Mouse (Mus musculus): ENCODE results near the gene Thumpd3. TPM values are rescaled to one million over a fixed set of nuclear protein-coding genes. Genes with fewer than 3 reads are reported as not detected.

The Thumpd3 gene
- polyA plus RNA-seq (2015; fragmentation: Nextera tagmentation; extraction: Ambion mirVana): 48.7 and 52.0 TPM in 2 replicates

GRCm38 (mm10) chr6:113046041-113046975 is at the start of gene Thumpd3:
TSS of gene Thumpd3 (plus strand) at chr6:113046225.
- Histone ChIP-seq H3K9ac (ENCODE audit: low read depth, low read length) (peak within 1 kb of the TSS; percentile 79), H3K27ac (ENCODE audit: low read depth, low read length) (peak within 1 kb of the TSS; percentile 88), H3K4me3 (ENCODE audit: low read length) (peak within 1 kb of the TSS; percentile 80), H3K36me3 (ENCODE audit: control insufficient read depth, insufficient read depth, low read length) (peaks cover 7% of the 10 kb centered on the region), H3K9me3 (ENCODE audit: control insufficient read depth, low read length) (no peaks in the 10 kb centered on the region), H3K27me3 (replicated peaks; ENCODE audit: control insufficient read depth, insufficient read depth, low read length) (no peaks in the 10 kb centered on the region), H3K4me1 (ENCODE audit: control insufficient read depth, insufficient read depth, low read depth, low read length) (peaks cover 18% of the 10 kb centered on the region), H3K4me2 (ENCODE audit: low read length) (peak within 1 kb of the TSS; percentile 95)
- ATAC-seq: peak; percentile 100
- WGBS: under 1% methylated on average over 56 of the region's 59 CpGs

GRCm38 (mm10) chr6:112999199-112999598 is 46.8 kb upstream of the Thumpd3 start:
- no peaks in the 10 kb centered on the region for H3K27me3 ChIP-seq (replicated peaks; ENCODE audit: control insufficient read depth, insufficient read depth, low read length)
- no peak overlapping the region for H3K9ac ChIP-seq (ENCODE audit: low read depth, low read length)
- ATAC-seq: no peak
- no peak overlapping the region for H3K4me2 ChIP-seq (ENCODE audit: low read length)
- no peaks in the 10 kb centered on the region for H3K9me3 ChIP-seq (ENCODE audit: control insufficient read depth, low read length)
- H3K4me3 ChIP-seq (ENCODE audit: low read length): no peak overlapping the region
- peaks cover 3% of the 10 kb centered on the region for H3K4me1 ChIP-seq (ENCODE audit: control insufficient read depth, insufficient read depth, low read depth, low read length)
- no peak overlapping the region for H3K27ac ChIP-seq (ENCODE audit: low read depth, low read length)
- H3K36me3 ChIP-seq (ENCODE audit: control insufficient read depth, insufficient read depth, low read length): no peaks in the 10 kb centered on the region
- WGBS: 49% methylated on average over 2 of the region's 2 CpGs

- Histone ChIP-seq H3K4me1 (ENCODE audit: control insufficient read depth, insufficient read depth, low read depth, low read length) (peaks cover 3% of the 10 kb centered on the region), H3K27me3 (replicated peaks; ENCODE audit: control insufficient read depth, insufficient read depth, low read length) (no peaks in the 10 kb centered on the region), H3K4me2 (ENCODE audit: low read length) (peak overlapping the region; percentile 51), H3K4me3 (ENCODE audit: low read length) (peak overlapping the region; percentile 10; the same call in 1 of the 2 replicates), H3K27ac (ENCODE audit: low read depth, low read length) (no peak overlapping the region), H3K9ac (ENCODE audit: low read depth, low read length) (peak overlapping the region; percentile 51; the same call in 1 of the 2 replicates), H3K36me3 (ENCODE audit: control insufficient read depth, insufficient read depth, low read length) (no peaks in the 10 kb centered on the region), H3K9me3 (ENCODE audit: control insufficient read depth, low read length) (no peaks in the 10 kb centered on the region)
- 27% methylated on average over 11 of the region's 11 CpGs for WGBS
- peak; percentile 94 for ATAC-seq
These were observed 45.2 kb upstream of the Thumpd3 start for GRCm38 (mm10) chr6:113000666-113001287.

- WGBS: 76% methylated on average over 12 of the region's 12 CpGs
- Histone ChIP-seq H3K27me3 (replicated peaks; ENCODE audit: control insufficient read depth, insufficient read depth, low read length) (no peaks in the 10 kb centered on the region), H3K4me2 (ENCODE audit: low read length) (no peak overlapping the region), H3K9me3 (ENCODE audit: control insufficient read depth, low read length) (no peaks in the 10 kb centered on the region), H3K4me1 (ENCODE audit: control insufficient read depth, insufficient read depth, low read depth, low read length) (peaks cover 3% of the 10 kb centered on the region), H3K4me3 (ENCODE audit: low read length) (no peak overlapping the region), H3K36me3 (ENCODE audit: control insufficient read depth, insufficient read depth, low read length) (no peaks in the 10 kb centered on the region), H3K27ac (ENCODE audit: low read depth, low read length) (no peak overlapping the region), H3K9ac (ENCODE audit: low read depth, low read length) (no peak overlapping the region)
- no peak for ATAC-seq
These were observed 44.3 kb upstream of the Thumpd3 start for GRCm38 (mm10) chr6:113001719-113002118.

- H3K27ac ChIP-seq (ENCODE audit: low read depth, low read length): no peak overlapping the region
- H3K4me1 ChIP-seq (ENCODE audit: control insufficient read depth, insufficient read depth, low read depth, low read length): peaks cover 3% of the 10 kb centered on the region
- no peaks in the 10 kb centered on the region for H3K9me3 ChIP-seq (ENCODE audit: control insufficient read depth, low read length)
- no peaks in the 10 kb centered on the region for H3K36me3 ChIP-seq (ENCODE audit: control insufficient read depth, insufficient read depth, low read length)
- no peak for ATAC-seq
- no peak overlapping the region for H3K4me2 ChIP-seq (ENCODE audit: low read length)
- WGBS: 88% methylated on average over 10 of the region's 10 CpGs
- H3K4me3 ChIP-seq (ENCODE audit: low read length): no peak overlapping the region
- H3K9ac ChIP-seq (ENCODE audit: low read depth, low read length): no peak overlapping the region
- H3K27me3 ChIP-seq (replicated peaks; ENCODE audit: control insufficient read depth, insufficient read depth, low read length): no peaks in the 10 kb centered on the region
These were observed 42.5 kb upstream of the Thumpd3 start for GRCm38 (mm10) chr6:113003313-113004111.

GRCm38 (mm10) chr6:113006833-113007232 is 39.2 kb upstream of the Thumpd3 start:
- no peaks in the 10 kb centered on the region for H3K9me3 ChIP-seq (ENCODE audit: control insufficient read depth, low read length)

GRCm38 (mm10) chr6:113011886-113012285 is 34.1 kb upstream of the Thumpd3 start:
- Histone ChIP-seq H3K9ac (ENCODE audit: low read depth, low read length) (no peak overlapping the region), H3K4me3 (ENCODE audit: low read length) (no peak overlapping the region), H3K36me3 (ENCODE audit: control insufficient read depth, insufficient read depth, low read length) (no peaks in the 10 kb centered on the region), H3K27me3 (replicated peaks; ENCODE audit: control insufficient read depth, insufficient read depth, low read length) (no peaks in the 10 kb centered on the region), H3K4me2 (ENCODE audit: low read length) (no peak overlapping the region), H3K4me1 (ENCODE audit: control insufficient read depth, insufficient read depth, low read depth, low read length) (no peaks in the 10 kb centered on the region), H3K9me3 (ENCODE audit: control insufficient read depth, low read length) (no peaks in the 10 kb centered on the region), H3K27ac (ENCODE audit: low read depth, low read length) (peak overlapping the region; percentile 64)
- 31% methylated on average over 2 of the region's 2 CpGs for WGBS
- ATAC-seq: no peak

More at GRCm38 (mm10) chr6:113006833-113007232, 39.2 kb upstream of the Thumpd3 start:
- Histone ChIP-seq H3K4me1 (ENCODE audit: control insufficient read depth, insufficient read depth, low read depth, low read length) (no peaks in the 10 kb centered on the region), H3K9ac (ENCODE audit: low read depth, low read length) (no peak overlapping the region), H3K27me3 (replicated peaks; ENCODE audit: control insufficient read depth, insufficient read depth, low read length) (no peaks in the 10 kb centered on the region), H3K4me2 (ENCODE audit: low read length) (no peak overlapping the region), H3K4me3 (ENCODE audit: low read length) (no peak overlapping the region), H3K27ac (ENCODE audit: low read depth, low read length) (no peak overlapping the region), H3K36me3 (ENCODE audit: control insufficient read depth, insufficient read depth, low read length) (no peaks in the 10 kb centered on the region)
- ATAC-seq: no peak
- WGBS: 73% methylated on average over 2 of the region's 2 CpGs

- Histone ChIP-seq H3K27me3 (replicated peaks; ENCODE audit: control insufficient read depth, insufficient read depth, low read length) (no peaks in the 10 kb centered on the region), H3K36me3 (ENCODE audit: control insufficient read depth, insufficient read depth, low read length) (no peaks in the 10 kb centered on the region), H3K9me3 (ENCODE audit: control insufficient read depth, low read length) (no peaks in the 10 kb centered on the region), H3K4me1 (ENCODE audit: control insufficient read depth, insufficient read depth, low read depth, low read length) (no peaks in the 10 kb centered on the region), H3K9ac (ENCODE audit: low read depth, low read length) (no peak overlapping the region), H3K4me2 (ENCODE audit: low read length) (no peak overlapping the region), H3K4me3 (ENCODE audit: low read length) (no peak overlapping the region), H3K27ac (ENCODE audit: low read depth, low read length) (peak overlapping the region; percentile 64)
- 4% methylated on average over 6 of the region's 6 CpGs for WGBS
- peak; percentile 95 for ATAC-seq
These were observed 33.5 kb upstream of the Thumpd3 start for GRCm38 (mm10) chr6:113012495-113012941.
